Mouse (Mus musculus) MEL (cell line): ENCODE data around the gene Klk14. TPM values are rescaled to one million over a fixed set of nuclear protein-coding genes. Genes with fewer than 3 reads are reported as not detected.

Experiments used
- DNase-seq: peaks from one replicate; pipeline ENCODE4 v3.0.0; 2011; ENCODE audit warnings: low read depth, low spot score
- H3K27ac ChIP-seq: 2 replicates; pipeline ENCODE4 v1.5.1; 2012; ENCODE audit warnings: low read depth, mild to moderate bottlenecking, control low read depth, low read length, moderate library complexity; ENCODE audit not compliant: control insufficient read depth
- H3K27me3 ChIP-seq, 2 experiments: fragments of 150-350 bp in 1 of 2; sonication (generic) in 1 of 2; 2 replicates each; pipeline ENCODE4 v1.6.1; 2012; ENCODE audit warnings: low read length in 2 of 2, mild to moderate bottlenecking in 2 of 2, improper control_type of control experiment in 1 of 2, moderate library complexity in 1 of 2; ENCODE audit not compliant: insufficient read depth in 2 of 2, control insufficient read depth in 1 of 2
- H3K36me3 ChIP-seq, 2 experiments: 2 replicates each; pipeline ENCODE4 v1.6.1; 2012 to 2014; ENCODE audit warnings: low read length in 2 of 2, improper control_type of control experiment in 1 of 2, inconsistent platforms in 1 of 2, mild to moderate bottlenecking in 1 of 2; ENCODE audit not compliant: insufficient read depth in 2 of 2, control insufficient read depth in 1 of 2
- H3K4me1 ChIP-seq, 2 experiments: fragments of 150-350 bp in 1 of 2; sonication (generic) in 1 of 2; 2 replicates each; pipeline ENCODE4 v1.6.1; 2012; ENCODE audit warnings: low read length in 2 of 2, improper control_type of control experiment in 1 of 2, mild to moderate bottlenecking in 1 of 2; ENCODE audit not compliant: insufficient read depth in 2 of 2, control insufficient read depth in 1 of 2
- H3K4me3 ChIP-seq, 2 experiments: fragments of 150-350 bp in 1 of 2; sonication (generic) in 1 of 2; 2 replicates each; pipeline ENCODE4 v1.5.1; 2012; ENCODE audit warnings: low read depth in 2 of 2, low read length in 2 of 2, mild to moderate bottlenecking in 2 of 2, moderate library complexity in 2 of 2, control low read depth in 1 of 2, improper control_type of control experiment in 1 of 2; ENCODE audit not compliant: control insufficient read depth in 1 of 2, insufficient read depth in 1 of 2
- H3K79me2 ChIP-seq: 2 replicates; pipeline ENCODE4 v1.6.1; 2012; ENCODE audit warnings: mild to moderate bottlenecking, low read length, moderate library complexity; ENCODE audit not compliant: control insufficient read depth, poor library complexity, insufficient read depth
- H3K9ac ChIP-seq: 2 replicates; pipeline ENCODE4 v1.6.1; 2012; ENCODE audit warnings: low read depth, mild to moderate bottlenecking, control low read depth, low read length, moderate library complexity; ENCODE audit not compliant: control insufficient read depth, poor library complexity, severe bottlenecking
- H3K9me3 ChIP-seq: fragments of 150-350 bp; sonication (generic); replicated peaks from 2 replicates; pipeline ENCODE4 v1.6.1; 2012; ENCODE audit warnings: mild to moderate bottlenecking, low read length, improper control_type of control experiment, moderate library complexity; ENCODE audit not compliant: insufficient read depth
- CTCF ChIP-seq, 3 experiments: IDR thresholded peaks in 2 of 3; conservative IDR thresholded peaks in 1 of 3; 2 replicates each; pipeline ENCODE4 v1.5.1; 2011 to 2012; ENCODE audit warnings: low read length in 3 of 3, low read depth in 2 of 3, mild to moderate bottlenecking in 2 of 3, improper control_type of control experiment in 1 of 3, inconsistent platforms in 1 of 3, mixed read lengths in 1 of 3, moderate library complexity in 1 of 3; ENCODE audit not compliant: control insufficient read depth in 1 of 3, insufficient read depth in 1 of 3, poor library complexity in 1 of 3, severe bottlenecking in 1 of 3
- ELF1 ChIP-seq: IDR thresholded peaks from 2 replicates; pipeline ENCODE4 v1.6.1; 2014; ENCODE audit warnings: low read depth, mild to moderate bottlenecking, inconsistent platforms, low read length, improper control_type of control experiment, moderate library complexity
- EP300 ChIP-seq, 2 experiments: IDR thresholded peaks; 2 replicates each; pipeline ENCODE4 v1.6.1; 2011; ENCODE audit warnings: improper control_type of control experiment in 2 of 2, low read length in 2 of 2, low read depth in 1 of 2, mild to moderate bottlenecking in 1 of 2
- ETS1 ChIP-seq: IDR thresholded peaks from 2 replicates; pipeline ENCODE4 v1.6.1; 2012; ENCODE audit warnings: low read depth, mild to moderate bottlenecking, inconsistent platforms, low read length, improper control_type of control experiment, moderate library complexity
- GABPA ChIP-seq: IDR thresholded peaks from 2 replicates; pipeline ENCODE4 v1.6.1; 2012; ENCODE audit warnings: low read depth, mild to moderate bottlenecking, inconsistent platforms, low read length, improper control_type of control experiment, moderate library complexity
- GATA1 ChIP-seq: IDR thresholded peaks from 2 replicates; pipeline ENCODE4 v1.6.1; 2011; ENCODE audit warnings: low read depth, low read length, improper control_type of control experiment
- KAT2A ChIP-seq: conservative IDR thresholded peaks from 2 replicates; pipeline ENCODE4 v1.6.1; 2012; ENCODE audit warnings: low read depth, low read length, improper control_type of control experiment, inconsistent platforms
- MAFK ChIP-seq: IDR thresholded peaks from 2 replicates; pipeline ENCODE4 v1.6.1; 2011; ENCODE audit warnings: low read depth, mild to moderate bottlenecking, low read length, improper control_type of control experiment, borderline replicate concordance
- MAZ ChIP-seq: IDR thresholded peaks from 2 replicates; pipeline ENCODE4 v1.6.1; 2012; ENCODE audit warnings: low read depth, mild to moderate bottlenecking, inconsistent platforms, low read length, improper control_type of control experiment
- NELFE ChIP-seq: IDR thresholded peaks from 2 replicates; pipeline ENCODE4 v1.6.1; 2011; ENCODE audit warnings: low read depth, low read length, improper control_type of control experiment
- RCOR1 ChIP-seq: IDR thresholded peaks from 2 replicates; pipeline ENCODE4 v1.6.1; 2012; ENCODE audit warnings: low read depth, mild to moderate bottlenecking, inconsistent platforms, low read length, improper control_type of control experiment
- TCF12 ChIP-seq: IDR thresholded peaks from 2 replicates; pipeline ENCODE4 v1.6.1; 2014; ENCODE audit warnings: low read depth, mild to moderate bottlenecking, inconsistent platforms, low read length, improper control_type of control experiment, moderate library complexity
- ZC3H11A ChIP-seq: IDR thresholded peaks from 2 replicates; pipeline ENCODE4 v1.6.1; 2012; ENCODE audit warnings: low read depth, mild to moderate bottlenecking, inconsistent platforms, low read length, improper control_type of control experiment
- ZKSCAN1 ChIP-seq: IDR thresholded peaks from 2 replicates; pipeline ENCODE4 v1.6.1; 2012; ENCODE audit warnings: low read depth, mild to moderate bottlenecking, inconsistent platforms, low read length, improper control_type of control experiment, moderate library complexity
- polyA plus RNA-seq, 2 experiments: library from polyadenylated mRNA; stranded (reverse) in 1 of 2; unstranded in 1 of 2; fragments of >175 nt in 1 of 2; fragments of >200 nt in 1 of 2; gene quantifications; 2 replicates each; pipeline versions ENCODE4 v1.2.1 to v1.2.4; 2012; ENCODE audit warnings: low replicate concordance in 2 of 2, low read depth in 1 of 2; ENCODE audit not compliant: insufficient read length in 2 of 2, insufficient read depth in 1 of 2, missing spikeins in 1 of 2
- total RNA-seq: library from RNA; depleted of rRNA; stranded (reverse); fragments of 300-350 nt; gene quantifications from 2 replicates; pipeline ENCODE4 v1.2.3, GENCODE M21; 2012

Klk14 gene
- total and polyA plus RNA-seq, 3 experiments: 0.13 TPM; not detected in 2

DNA sequence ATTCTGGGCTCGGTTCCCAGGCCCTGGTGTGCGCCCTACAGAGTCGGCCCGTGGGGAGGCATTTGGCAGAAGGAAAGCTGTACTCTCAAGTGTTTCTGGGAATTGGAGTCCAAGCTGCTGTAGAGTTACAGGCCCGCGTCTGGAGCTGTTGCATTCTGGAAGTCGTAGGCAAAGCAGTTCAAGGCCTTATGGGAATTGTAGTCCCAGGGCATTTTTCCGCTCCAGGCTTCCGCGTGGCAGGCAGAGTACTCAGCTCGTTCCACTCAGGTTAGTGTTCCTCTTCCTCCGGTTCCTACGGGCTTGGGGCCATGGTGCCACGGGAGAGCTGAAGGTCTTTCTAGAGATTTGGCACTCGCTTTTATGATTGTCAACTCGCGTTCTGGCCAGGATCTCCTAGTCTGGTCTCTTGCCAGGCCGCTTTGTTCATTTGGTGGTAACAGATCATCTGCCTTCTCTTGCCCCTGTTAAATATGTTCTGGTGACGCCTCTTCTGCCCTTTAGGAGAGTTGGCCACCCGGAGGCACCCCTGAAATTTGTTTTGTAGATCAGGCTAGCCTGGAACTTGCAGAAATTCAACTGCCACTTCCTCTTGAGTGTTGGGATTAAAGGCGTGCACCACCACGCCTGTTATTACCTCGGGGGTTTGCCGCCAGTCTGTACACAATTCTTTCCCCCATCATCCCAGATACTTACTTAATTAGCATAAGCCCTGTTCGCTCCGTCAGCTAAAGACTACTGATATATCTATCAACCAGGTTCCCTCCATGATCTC lies 18.2 kb upstream of the Klk14 start, which contains the start of gene Ctu1 (continued):
- TF ChIP-seq TCF12 (no peak; the same call in 1 of the 2 replicates), ETS1 (no peak; the same call in 1 of the 2 replicates), ZC3H11A (no peak), EP300 (IDR thresholded peaks at IDR 0.05; ENCODE audit: low read depth in 1 of 2, low read length in 2 of 2) (peak in 1 of 2 experiments; percentile 15; a peak in 1 of 4 replicates)

DNA sequence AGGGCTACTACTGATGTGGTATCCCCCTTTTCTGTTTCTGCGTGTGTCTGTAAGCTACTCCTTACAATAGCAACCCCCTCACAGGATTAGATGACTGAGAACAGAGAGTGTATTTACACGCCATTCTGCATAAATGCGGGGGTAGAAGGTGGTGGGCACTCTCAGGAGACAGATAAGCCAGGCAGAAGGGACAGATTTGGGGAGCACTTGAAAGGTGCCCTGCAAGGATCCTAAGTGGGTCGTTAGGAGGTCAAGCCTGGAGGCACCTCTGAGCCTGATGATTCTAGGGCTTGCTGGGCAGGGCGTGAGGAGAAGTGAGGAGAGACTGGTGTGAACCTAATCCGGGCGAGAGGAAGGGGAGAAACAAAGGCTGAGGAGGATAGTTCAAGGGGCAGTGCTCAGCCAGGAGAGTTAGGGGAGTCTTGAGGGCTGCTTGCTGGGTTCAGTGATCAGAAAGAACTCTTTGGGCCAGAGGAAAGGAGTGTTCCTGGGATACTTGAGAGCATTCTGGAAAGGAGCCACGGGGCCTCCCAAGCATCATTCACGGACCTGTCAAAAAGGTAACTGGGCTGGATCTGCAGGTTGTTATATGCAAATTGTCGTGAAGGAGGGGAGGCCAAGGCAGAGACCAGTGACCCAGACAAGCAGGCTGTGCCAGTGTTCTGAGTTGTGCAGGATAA lies 17.5 kb upstream of the Klk14 start:
- H3K27ac ChIP-seq: peak overlapping the region; percentile 67
- H3K4me3 ChIP-seq: peak overlapping the region; percentile 60 to 90
- TF ChIP-seq ZKSCAN1: no peak
- TF ChIP-seq MAFK: no peak
- no peak for TF ChIP-seq NELFE
- no peak for TF ChIP-seq CTCF (IDR thresholded peaks at IDR 0.05 in 2 of 3, conservative IDR thresholded peaks at IDR 0.05 in 1 of 3; ENCODE audit: control insufficient read depth in 1 of 3, insufficient read depth in 1 of 3, low read depth in 2 of 3, low read length in 3 of 3, poor library complexity in 1 of 3, severe bottlenecking in 1 of 3)
- no peak for TF ChIP-seq GABPA
- no peak for TF ChIP-seq ELF1
- TF ChIP-seq MAZ: no peak
- TF ChIP-seq RCOR1: no peak
- peaks cover 18% of the 10 kb centered on the region for H3K79me2 ChIP-seq
- peaks cover 0 to 5% of the 10 kb centered on the region in 2 experiments; a peak in 1 of 4 replicates for H3K4me1 ChIP-seq
- H3K27me3 ChIP-seq: no peaks in the 10 kb centered on the region
- peak overlapping the region; percentile 85 for H3K9ac ChIP-seq
- DNase-seq: no peak
- peaks cover 0 to 2% of the 10 kb centered on the region in 2 experiments; a peak in 1 of 4 replicates for H3K36me3 ChIP-seq
- no peaks in the 10 kb centered on the region for H3K9me3 ChIP-seq

DNA sequence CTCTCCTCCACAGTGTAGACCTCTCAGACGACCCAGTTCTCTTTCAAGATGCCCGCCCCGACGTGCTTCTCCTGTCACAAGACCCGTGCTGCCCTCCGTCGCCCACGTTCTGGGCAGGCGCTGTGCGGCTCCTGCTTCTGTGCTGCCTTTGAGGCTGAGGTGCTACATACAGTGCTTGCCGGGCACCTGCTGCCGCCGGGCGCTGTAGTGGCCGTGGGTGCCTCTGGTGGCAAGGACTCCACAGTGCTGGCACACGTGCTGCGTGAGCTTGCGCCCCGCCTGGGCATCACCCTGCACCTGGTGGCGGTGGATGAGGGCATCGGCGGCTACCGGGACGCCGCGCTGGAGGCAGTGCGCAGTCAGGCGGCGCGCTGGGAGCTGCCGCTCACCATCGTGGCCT lies 15.1 kb upstream of the Klk14 start:
- no peak for TF ChIP-seq KAT2A
- TF ChIP-seq GATA1: no peak
- Histone ChIP-seq H3K4me3 (no peak overlapping the region), H3K27me3 (no peaks in the 10 kb centered on the region), H3K36me3 (peaks cover 0 to 2% of the 10 kb centered on the region in 2 experiments; a peak in 1 of 4 replicates), H3K9me3 (no peaks in the 10 kb centered on the region), H3K9ac (no peak overlapping the region), H3K4me1 (peaks cover 0 to 5% of the 10 kb centered on the region in 2 experiments; a peak in 1 of 4 replicates), H3K27ac (no peak overlapping the region), H3K79me2 (peaks cover 18% of the 10 kb centered on the region)
- DNase-seq: no peak
